16 mouse cellular contexts compared by ENCODE assay signal in the genomic region with DNA sequence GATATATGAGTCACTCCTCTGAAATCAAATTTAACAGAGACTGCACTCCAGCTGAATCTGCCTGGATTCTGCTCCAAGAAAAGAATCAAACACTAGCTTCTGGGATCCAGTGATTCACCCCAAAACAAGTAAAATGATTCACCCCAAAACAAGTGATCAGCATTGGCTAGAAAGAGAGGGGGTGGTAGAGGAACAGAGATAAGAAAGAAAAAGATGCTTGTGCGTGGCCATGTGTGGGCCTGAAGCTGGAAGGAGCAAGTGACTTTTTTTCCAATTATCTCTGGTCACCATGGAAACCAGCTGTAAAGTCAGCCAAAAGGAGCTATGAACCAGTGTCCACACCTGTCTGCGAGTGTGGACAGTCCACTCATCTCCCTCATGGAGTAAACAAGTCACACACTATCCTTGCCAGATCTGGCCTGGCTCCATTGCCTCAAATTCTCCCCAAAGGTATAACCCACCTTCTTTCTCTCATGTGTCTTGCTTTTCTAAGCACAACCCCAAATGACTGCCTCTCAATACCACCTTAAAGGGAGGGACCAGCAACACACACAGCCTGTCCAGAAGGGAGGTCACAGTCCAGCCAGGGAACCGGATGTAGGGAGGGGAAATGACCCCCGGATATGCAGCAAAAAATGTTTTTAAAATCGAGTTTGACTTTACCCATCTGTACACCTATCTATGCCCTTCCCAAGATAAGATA. TPM values are rescaled to one million over a fixed set of nuclear protein-coding genes. Genes with fewer than 3 reads are reported as not detected.
DNase-seq lines count a peak whose midpoint lies in the region; TF ChIP-seq lines count a peak whose summit lies in the region.
"Had no signal": no experiment of that assay in that cellular context is flagged by ENCODE, and none has a peak within 500 bp of the region (broad histone marks: within the 10 kb centered on the region; RNA-seq: fewer than 3 reads in every experiment).

No protein-coding gene starts in this region.

- H3K4me1 ChIP-seq in olfactory bulb, adult 2 months (ENCODE audit: control insufficient read depth, insufficient read depth, low read length) = peaks cover 11% of the 10 kb centered on the region

- H3K4me3 ChIP-seq in olfactory bulb, adult 2 months (ENCODE audit: insufficient read depth, low read depth, low read length) = no peak overlapping the region
- H3K4me3 ChIP-seq: embryonic facial prominence, embryonic 12.5 days; midbrain, embryonic 10.5 days had no signal

- 50% methylated on average over 5 of the region's 5 CpGs for WGBS in olfactory bulb, adult 2 months

- peak overlapping the region; percentile 95 for H3K27ac ChIP-seq in olfactory bulb, adult 2 months (ENCODE audit: insufficient read depth, low read depth, low read length)
- H3K27ac ChIP-seq: embryonic facial prominence, embryonic 12.5 days; midbrain, embryonic 10.5 days; stomach, postnatal 0 days had no signal

- TF ChIP-seq POLR2A in olfactory bulb, adult 2 months (IDR thresholded peaks at IDR 0.05; ENCODE audit: insufficient read depth, low read depth, low read length) = no peak

- DNase-seq in frontal cortex, adult 2 months (ENCODE audit: extremely low spot score in 1 of 2, low spot score in 1 of 2) = peak; percentile 49 to 78
- no peak for DNase-seq in frontal cortex, postnatal 14 days (ENCODE audit: low spot score in 2 of 2)
- peak; percentile 33 for DNase-seq in kidney, postnatal 10 days
- no peak for DNase-seq in kidney, adult 18-20 months
- peak; percentile 59 to 61 for DNase-seq in right cerebral cortex, adult 2 months (ENCODE audit: low spot score in 2 of 2)
- DNase-seq in right cerebral cortex, postnatal 14 days = no peak
- DNase-seq in gastrocnemius, postnatal 4 days (ENCODE audit: low spot score in 2 of 2) = no peak
- DNase-seq: B cell, adult 2 months; cerebellum, adult 9-11 months; spleen, adult 18-20 months; thymus, postnatal 4 days had no signal

- no peak for TF ChIP-seq CTCF in olfactory bulb, adult 2 months (IDR thresholded peaks at IDR 0.05; ENCODE audit: insufficient read depth, low read depth, low read length)

RNA-seq across cellular contexts. Expression of a gene that starts 4.1 kb away (rescaled TPM):
- 56.5 and 56.9 TPM in 2 replicates for polyA plus RNA-seq in frontal cortex, adult 2 months (2012; rRNA removed)
- polyA plus RNA-seq in olfactory bulb, adult 2 months (2012; ENCODE audit: insufficient read depth, insufficient read length, low replicate concordance, missing spikeins) = not detected in 2 replicates
- total RNA-seq in gastrocnemius, postnatal 4 days (2021) = 10 to 100 TPM; 15.6 to 15.9 TPM

RNA-seq across cellular contexts. Expression of a gene that starts 22.9 kb away (rescaled TPM):
- 3.5 and 4.3 TPM in 2 replicates for polyA plus RNA-seq in frontal cortex, adult 2 months (2012; rRNA removed)
- polyA plus RNA-seq in olfactory bulb, adult 2 months (2012; ENCODE audit: insufficient read depth, insufficient read length, low replicate concordance, missing spikeins) = 423 TPM in 1 of 2 replicates, not detected in the other
- 10 to 100 TPM; 28.7 to 39.2 TPM for total RNA-seq in gastrocnemius, postnatal 4 days (2021)

RNA-seq across cellular contexts. Expression of a gene that starts 55.7 kb away (rescaled TPM):
- 18.0 and 23.1 TPM in 2 replicates for polyA plus RNA-seq in frontal cortex, adult 2 months (2012; rRNA removed)
- not detected in 2 replicates for polyA plus RNA-seq in olfactory bulb, adult 2 months (2012; ENCODE audit: insufficient read depth, insufficient read length, low replicate concordance, missing spikeins)
- 1 to 10 TPM; 2.1 to 3.3 TPM for total RNA-seq in gastrocnemius, postnatal 4 days (2021)
- polyA plus RNA-seq: activated CD4-positive, CD25-positive, alpha-beta regulatory T cell, adult 4 months had no signal

Comparison
In these comparisons a context has a peak if more than half of its experiments do, and no peak if none do; other contexts are left out.
1. DNase-seq: peak in frontal cortex, adult 2 months (2 of 2), kidney, postnatal 10 days (single experiment) and right cerebral cortex, adult 2 months (2 of 2); none in frontal cortex, postnatal 14 days (0 of 2), kidney, adult 18-20 months (single experiment), right cerebral cortex, postnatal 14 days (single experiment) and gastrocnemius, postnatal 4 days (0 of 2).
2. RNA of a gene that starts 22.9 kb away (polyA plus RNA-seq): 423 TPM in olfactory bulb, adult 2 months; 3.5 to 4.3 TPM in frontal cortex, adult 2 months; every median in the first group is over 10 times any median in the second.
3. RNA of a gene that starts 55.7 kb away (polyA plus RNA-seq): 18.0 to 23.1 TPM in frontal cortex, adult 2 months; not detected in olfactory bulb, adult 2 months; every median in the first group is over 10 times any median in the second.